In genomic region chr2:22704780-22705727, GRCm38 (mm10) we compare ENCODE assay signal across 10 mouse cellular contexts.
DNase-seq lines count a peak whose midpoint lies in the region; ATAC-seq and TF ChIP-seq lines count a peak whose summit lies in the region.
"Had no signal": no experiment of that assay in that cellular context is flagged by ENCODE, and none has a peak within 500 bp of the region (broad histone marks: within the 10 kb centered on the region; RNA-seq: fewer than 3 reads in every experiment).

No protein-coding gene starts in this region.

- H3K4me2 ChIP-seq in stomach, embryonic 14.5 days (replicated peaks; ENCODE audit: low read depth, low read length): no peak overlapping the region
- H3K4me2 ChIP-seq in stomach, postnatal 0 days (replicated peaks; ENCODE audit: low read depth): no peak overlapping the region
- H3K4me2 ChIP-seq: limb, embryonic 15.5 days had no signal

- H3K36me3 ChIP-seq in stomach, embryonic 14.5 days (ENCODE audit: control insufficient read depth, insufficient read depth, low read length): no peaks in the 10 kb centered on the region
- H3K36me3 ChIP-seq in stomach, postnatal 0 days (ENCODE audit: control insufficient read depth, insufficient read depth, low read length): no peaks in the 10 kb centered on the region
- H3K36me3 ChIP-seq: G1E; limb, embryonic 15.5 days had no signal

- H3K27me3 ChIP-seq in stomach, embryonic 14.5 days (ENCODE audit: control insufficient read depth, insufficient read depth, low read length): no peaks in the 10 kb centered on the region
- H3K27me3 ChIP-seq in stomach, postnatal 0 days (ENCODE audit: control insufficient read depth, insufficient read depth, low read length): no peaks in the 10 kb centered on the region
- H3K27me3 ChIP-seq: limb, embryonic 15.5 days had no signal

- ATAC-seq in stomach, embryonic 14.5 days (ENCODE audit: insufficient number of reproducible peaks, insufficient read depth, low FRiP score, low read depth): peak; percentile 69; the same call in 1 of the 2 replicates
- no peak for ATAC-seq in stomach, postnatal 0 days (ENCODE audit: low FRiP score, low TSS enrichment)
- ATAC-seq in activated CD4-positive, CD25-positive, alpha-beta regulatory T cell, adult 4 months: no peak

- TF ChIP-seq CTCF in stomach, postnatal 0 days (IDR thresholded peaks at IDR 0.05; ENCODE audit: low read depth): no peak

- H3K9me3 ChIP-seq in stomach, embryonic 14.5 days (ENCODE audit: control insufficient read depth, low read depth, low read length): no peaks in the 10 kb centered on the region
- H3K9me3 ChIP-seq in stomach, postnatal 0 days (ENCODE audit: control insufficient read depth, low read length): no peaks in the 10 kb centered on the region
- H3K9me3 ChIP-seq: G1E; limb, embryonic 15.5 days had no signal

- H3K4me1 ChIP-seq in stomach, embryonic 14.5 days (ENCODE audit: control insufficient read depth, insufficient read depth, low read length): peaks cover 6% of the 10 kb centered on the region; the same call in 1 of the 2 replicates
- H3K4me1 ChIP-seq in stomach, postnatal 0 days (replicated peaks; ENCODE audit: control insufficient read depth, insufficient read depth): no peaks in the 10 kb centered on the region; the same call in 1 of the 2 replicates
- H3K4me1 ChIP-seq: limb, embryonic 15.5 days had no signal

- TF ChIP-seq EP300 in stomach, postnatal 0 days (optimal IDR thresholded peaks at IDR 0.05): no peak

- peak; percentile 29 for DNase-seq in heart, adult 8-10 months (ENCODE audit: low spot score)
- no peak for DNase-seq in heart, postnatal 25 days (ENCODE audit: low spot score)
- DNase-seq in stomach, postnatal 0 days (ENCODE audit: low spot score): no peak
- peak; percentile 17 to 28 for DNase-seq in heart, postnatal 14 days
- DNase-seq in cerebellum, postnatal 36 days: no peak
- DNase-seq in c-Kit-positive CD71-positive TER-119-positive erythroid progenitor cells, embryonic 14.5 days (ENCODE audit: low spot score): no peak

- no peak overlapping the region for H3K9ac ChIP-seq in stomach, embryonic 14.5 days (replicated peaks; ENCODE audit: low read depth, low read length)
- no peak overlapping the region for H3K9ac ChIP-seq in stomach, postnatal 0 days (ENCODE audit: low read length)
- H3K9ac ChIP-seq: limb, embryonic 15.5 days had no signal

- H3K27ac ChIP-seq in stomach, embryonic 14.5 days (ENCODE audit: low read length): peak overlapping the region; percentile 23; the same call in 1 of the 2 replicates
- H3K27ac ChIP-seq in stomach, postnatal 0 days (replicated peaks): no peak overlapping the region
- H3K27ac ChIP-seq: limb, embryonic 15.5 days had no signal

- WGBS in stomach, embryonic 14.5 days: 49% methylated on average over 4 of the region's 4 CpGs
- 37% methylated on average over 4 of the region's 4 CpGs for WGBS in stomach, postnatal 0 days

- intact Hi-C loops in heart, postnatal 25 days (cut with DNase I): no loop called here
- intact Hi-C loops in heart, postnatal 14 days (cut with DNase I): no loop called here

- no peak overlapping the region for H3K4me3 ChIP-seq in stomach, embryonic 14.5 days (ENCODE audit: low read depth, low read length)
- H3K4me3 ChIP-seq in stomach, postnatal 0 days (ENCODE audit: low read depth, low read length): no peak overlapping the region
- H3K4me3 ChIP-seq: limb, embryonic 15.5 days had no signal

Comparison
In these comparisons a context has a peak if more than half of its experiments do, and no peak if none do; other contexts are left out.
1. DNase-seq: peak in heart, adult 8-10 months (single experiment) and heart, postnatal 14 days (2 of 2); none in heart, postnatal 25 days (single experiment), stomach, postnatal 0 days (single experiment), cerebellum, postnatal 36 days (0 of 2) and c-Kit-positive CD71-positive TER-119-positive erythroid progenitor cells, embryonic 14.5 days (single experiment).